Mouse (Mus musculus) left cerebral cortex, postnatal 10 days (tissue): ENCODE measurements around the gene Mfng. TPM values are rescaled to one million over a fixed set of nuclear protein-coding genes. Genes with fewer than 3 reads are reported as not detected.

Experiments used
- total RNA-seq, 2 experiments: library from RNA; stranded (reverse); gene quantifications; 2 replicates each; pipeline ENCODE4 v1.2.3; 2021

Mfng gene
- total RNA-seq, 2 experiments from 2014 or later: 6.7 to 7.6 TPM

Other genes with a start within 250 kb of the Mfng start
- gene C1qtnf6, start 242.1 kb downstream of the Mfng start, total RNA-seq: 10 to 100 TPM; 14.4 to 15.9 TPM
- gene Sstr3, start 228.8 kb downstream of the Mfng start, total RNA-seq: 10 to 100 TPM; 12.9 to 14.4 TPM
- 1 to 10 TPM; 1.6 to 2.1 TPM for gene Rac2, start 200.7 kb downstream of the Mfng start, total RNA-seq
- 10 to 100 TPM; 10.4 to 11.6 TPM for gene Cyth4, start 176.4 kb downstream of the Mfng start, total RNA-seq
- 100 to 1,000 TPM in 1 of 2 experiments, 10 to 100 TPM in 1; 92.2 to 116 TPM for gene Elfn2, start 54.7 kb downstream of the Mfng start, total RNA-seq
- gene Card10, start 29.6 kb upstream of the Mfng start, total RNA-seq: 1 to 10 TPM; 4.3 to 5.1 TPM
- gene Cdc42ep1, start 69.1 kb upstream of the Mfng start, total RNA-seq: 1 to 10 TPM; 6.2 to 8.4 TPM
- gene Lgals2, start 82.1 kb upstream of the Mfng start, total RNA-seq: not detected
- gene Gga1, start 103.7 kb upstream of the Mfng start, total RNA-seq: 10 to 100 TPM; 54.7 to 57.6 TPM
- not detected for gene Gm49510, start 126.2 kb upstream of the Mfng start, total RNA-seq
- gene Sh3bp1, start 126.3 kb upstream of the Mfng start, total RNA-seq: 1 to 10 TPM; 8.7 to 9.4 TPM
- 100 to 1,000 TPM; 146 to 158 TPM for gene Pdxp, start 140.4 kb upstream of the Mfng start, total RNA-seq
- gene Lgals1, start 153.2 kb upstream of the Mfng start, total RNA-seq: 10 to 100 TPM; 24.1 to 25.3 TPM
- 10 to 100 TPM; 40.9 to 41.4 TPM for gene Nol12, start 161.5 kb upstream of the Mfng start, total RNA-seq
- gene Triobp, start 174.2 kb upstream of the Mfng start, total RNA-seq: 10 to 100 TPM; 31.7 to 37.6 TPM